Mouse (Mus musculus): ENCODE measurements around the gene Osbpl6. TPM values are rescaled to one million over a fixed set of nuclear protein-coding genes. Genes with fewer than 3 reads are reported as not detected.

Gene Osbpl6
- polyA plus RNA-seq, 1 experiment from 2014 or later = 17.8 TPM

GRCm38 (mm10) chr2:76513296-76513695, 107.0 kb downstream of the Osbpl6 start:
- no peaks in the 10 kb centered on the region for H3K9me3 ChIP-seq (ENCODE audit: low read length)
- no peak overlapping the region for H3K4me3 ChIP-seq (ENCODE audit: low read length)
- no peak overlapping the region for H3K9ac ChIP-seq (replicated peaks; ENCODE audit: low read length)
- no peaks in the 10 kb centered on the region for H3K4me1 ChIP-seq (ENCODE audit: insufficient read depth, low read length)
- WGBS = 57% methylated on average over 3 of the region's 3 CpGs
- no peak overlapping the region for H3K27ac ChIP-seq (ENCODE audit: low read length)
- H3K36me3 ChIP-seq (ENCODE audit: insufficient read depth, low read length) = no peaks in the 10 kb centered on the region
- ATAC-seq (ENCODE audit: low FRiP score, low TSS enrichment) = no peak
- H3K27me3 ChIP-seq (ENCODE audit: insufficient read depth, low read length) = no peaks in the 10 kb centered on the region
- no peak overlapping the region for H3K4me2 ChIP-seq (replicated peaks; ENCODE audit: low read depth, low read length)

GRCm38 (mm10) chr2:76517471-76517870, 111.2 kb downstream of the Osbpl6 start:
- Histone ChIP-seq H3K36me3 (ENCODE audit: insufficient read depth, low read length) (no peaks in the 10 kb centered on the region), H3K4me1 (ENCODE audit: insufficient read depth, low read length) (no peaks in the 10 kb centered on the region), H3K9ac (replicated peaks; ENCODE audit: low read length) (no peak overlapping the region), H3K9me3 (ENCODE audit: low read length) (no peaks in the 10 kb centered on the region), H3K27me3 (ENCODE audit: insufficient read depth, low read length) (no peaks in the 10 kb centered on the region), H3K4me2 (replicated peaks; ENCODE audit: low read depth, low read length) (no peak overlapping the region), H3K27ac (ENCODE audit: low read length) (no peak overlapping the region), H3K4me3 (ENCODE audit: low read length) (no peak overlapping the region)
- ATAC-seq (ENCODE audit: low FRiP score, low TSS enrichment) = no peak
- 87% methylated on average over 14 of the region's 14 CpGs for WGBS

DNA sequence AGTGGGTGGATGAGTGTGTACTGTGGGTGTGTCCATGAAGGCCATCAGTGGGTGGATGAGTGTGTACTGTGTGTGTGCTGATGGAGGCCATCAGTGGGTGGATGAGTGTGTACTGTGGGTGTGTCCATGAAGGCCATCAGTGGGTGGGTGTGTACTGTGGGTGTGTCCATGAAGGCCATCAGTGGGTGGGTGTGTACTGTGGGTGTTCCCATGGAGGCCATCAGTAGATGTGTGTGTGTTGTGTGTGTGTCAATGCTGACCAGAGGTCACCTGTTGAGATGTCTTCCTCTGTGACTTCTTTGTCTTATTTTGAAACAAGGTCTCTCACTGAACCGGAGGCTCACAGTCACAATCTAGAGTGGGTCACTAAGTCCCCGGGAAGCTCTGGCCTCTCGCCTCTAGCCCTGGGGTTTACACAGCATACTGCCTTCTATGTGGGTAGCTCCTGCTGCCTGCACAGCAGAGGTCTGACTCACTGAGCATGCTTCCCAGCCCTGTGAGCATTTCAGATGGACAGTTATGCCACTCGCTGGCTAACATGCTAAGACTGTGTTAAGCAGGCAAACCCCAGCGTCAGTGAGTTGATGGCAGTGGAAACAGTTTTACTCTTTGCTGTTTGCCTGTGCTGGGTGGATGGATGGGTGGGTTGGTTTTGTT, 112.2 kb downstream of the Osbpl6 start:
- Histone ChIP-seq H3K27ac (ENCODE audit: low read length) (no peak overlapping the region), H3K4me2 (replicated peaks; ENCODE audit: low read depth, low read length) (no peak overlapping the region), H3K4me1 (ENCODE audit: insufficient read depth, low read length) (no peaks in the 10 kb centered on the region), H3K9ac (replicated peaks; ENCODE audit: low read length) (no peak overlapping the region), H3K9me3 (ENCODE audit: low read length) (no peaks in the 10 kb centered on the region), H3K27me3 (ENCODE audit: insufficient read depth, low read length) (no peaks in the 10 kb centered on the region), H3K4me3 (ENCODE audit: low read length) (no peak overlapping the region), H3K36me3 (ENCODE audit: insufficient read depth, low read length) (no peaks in the 10 kb centered on the region)
- WGBS = 91% methylated on average over 5 of the region's 5 CpGs
- no peak for ATAC-seq (ENCODE audit: low FRiP score, low TSS enrichment)

GRCm38 (mm10) chr2:76521585-76521984, 115.3 kb downstream of the Osbpl6 start:
- Histone ChIP-seq H3K27ac (ENCODE audit: low read length) (no peak overlapping the region), H3K9me3 (ENCODE audit: low read length) (no peaks in the 10 kb centered on the region), H3K4me1 (ENCODE audit: insufficient read depth, low read length) (no peaks in the 10 kb centered on the region), H3K36me3 (ENCODE audit: insufficient read depth, low read length) (no peaks in the 10 kb centered on the region), H3K4me3 (ENCODE audit: low read length) (no peak overlapping the region), H3K9ac (replicated peaks; ENCODE audit: low read length) (no peak overlapping the region), H3K4me2 (replicated peaks; ENCODE audit: low read depth, low read length) (no peak overlapping the region), H3K27me3 (ENCODE audit: insufficient read depth, low read length) (no peaks in the 10 kb centered on the region)
- WGBS = 71% methylated on average over 6 of the region's 6 CpGs
- ATAC-seq (ENCODE audit: low FRiP score, low TSS enrichment) = no peak

- H3K4me1 ChIP-seq (ENCODE audit: insufficient read depth, low read length) = no peaks in the 10 kb centered on the region
These were observed 118.1 kb downstream of the Osbpl6 start for GRCm38 (mm10) chr2:76524451-76524850.

GRCm38 (mm10) chr2:76525645-76526044, 119.3 kb downstream of the Osbpl6 start:
- H3K36me3 ChIP-seq (ENCODE audit: insufficient read depth, low read length) = no peaks in the 10 kb centered on the region
- 62% methylated on average over 3 of the region's 3 CpGs for whole genome bisulfite sequencing
- H3K4me1 ChIP-seq (ENCODE audit: insufficient read depth, low read length) = no peaks in the 10 kb centered on the region
- H3K9me3 ChIP-seq (ENCODE audit: low read length) = no peaks in the 10 kb centered on the region
- no peak overlapping the region for H3K4me3 ChIP-seq (ENCODE audit: low read length)
- H3K9ac ChIP-seq (replicated peaks; ENCODE audit: low read length) = no peak overlapping the region
- H3K27ac ChIP-seq (ENCODE audit: low read length) = no peak overlapping the region
- no peak overlapping the region for H3K4me2 ChIP-seq (replicated peaks; ENCODE audit: low read depth, low read length)
- no peak for ATAC-seq (ENCODE audit: low FRiP score, low TSS enrichment)
- no peaks in the 10 kb centered on the region for H3K27me3 ChIP-seq (ENCODE audit: insufficient read depth, low read length)

More at GRCm38 (mm10) chr2:76524451-76524850, 118.1 kb downstream of the Osbpl6 start:
- Histone ChIP-seq H3K4me2 (replicated peaks; ENCODE audit: low read depth, low read length) (no peak overlapping the region), H3K9me3 (ENCODE audit: low read length) (no peaks in the 10 kb centered on the region), H3K4me3 (ENCODE audit: low read length) (no peak overlapping the region), H3K36me3 (ENCODE audit: insufficient read depth, low read length) (no peaks in the 10 kb centered on the region), H3K9ac (replicated peaks; ENCODE audit: low read length) (no peak overlapping the region), H3K27me3 (ENCODE audit: insufficient read depth, low read length) (no peaks in the 10 kb centered on the region), H3K27ac (ENCODE audit: low read length) (no peak overlapping the region)
- 46% methylated on average over 5 of the region's 5 CpGs for WGBS
- ATAC-seq (ENCODE audit: low FRiP score, low TSS enrichment) = no peak

DNA sequence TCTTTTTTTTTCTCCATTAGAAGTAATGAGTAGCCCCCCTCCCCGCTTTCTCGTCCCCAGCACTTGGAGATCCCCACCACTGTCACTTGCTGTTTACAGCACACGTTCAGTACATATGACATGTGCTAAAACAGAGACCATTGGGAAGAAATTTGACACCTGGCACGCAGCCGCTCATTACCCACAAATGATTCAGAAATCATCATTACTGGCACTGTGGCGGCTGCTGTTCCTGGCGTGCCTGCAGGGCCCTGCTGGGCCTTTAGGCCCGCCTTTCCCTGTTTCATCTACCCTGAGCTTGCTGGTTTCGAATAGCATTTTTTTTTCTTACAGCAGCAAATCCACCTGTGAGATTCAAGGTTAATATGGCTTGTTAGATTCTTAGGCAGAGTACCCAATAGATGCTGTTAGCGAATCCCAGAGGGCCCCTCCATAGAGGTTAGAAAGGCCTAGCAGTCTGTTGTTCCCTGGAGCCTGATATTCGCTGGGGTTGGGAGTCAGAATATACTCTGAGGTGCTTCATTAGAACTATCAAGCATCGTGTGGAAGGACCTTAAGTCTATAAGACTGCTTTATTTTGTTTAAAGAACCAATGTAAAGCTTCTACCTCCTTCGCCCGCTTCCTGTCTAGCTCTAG, 126.3 kb downstream of the Osbpl6 start:
- H3K9me3 ChIP-seq (ENCODE audit: low read length) = no peaks in the 10 kb centered on the region
- H3K4me3 ChIP-seq (ENCODE audit: low read length) = no peak overlapping the region
- ATAC-seq (ENCODE audit: low FRiP score, low TSS enrichment) = no peak
- H3K9ac ChIP-seq (replicated peaks; ENCODE audit: low read length) = no peak overlapping the region
- H3K4me1 ChIP-seq (ENCODE audit: insufficient read depth, low read length) = 0 out of 2 replicates have a peak, but pooled peaks cover 4% of the 10 kb centered on the region
- WGBS = 70% methylated on average over 14 of the region's 14 CpGs
- no peak overlapping the region for H3K4me2 ChIP-seq (replicated peaks; ENCODE audit: low read depth, low read length)
- H3K27ac ChIP-seq (ENCODE audit: low read length) = no peak overlapping the region
- no peaks in the 10 kb centered on the region for H3K36me3 ChIP-seq (ENCODE audit: insufficient read depth, low read length)
- no peaks in the 10 kb centered on the region for H3K27me3 ChIP-seq (ENCODE audit: insufficient read depth, low read length)

GRCm38 (mm10) chr2:76534932-76535331, 128.6 kb downstream of the Osbpl6 start:
- no peak overlapping the region for H3K27ac ChIP-seq (ENCODE audit: low read length)
- H3K4me3 ChIP-seq (ENCODE audit: low read length) = no peak overlapping the region
- no peaks in the 10 kb centered on the region for H3K9me3 ChIP-seq (ENCODE audit: low read length)
- H3K9ac ChIP-seq (replicated peaks; ENCODE audit: low read length) = no peak overlapping the region
- no peak for ATAC-seq (ENCODE audit: low FRiP score, low TSS enrichment)
- H3K36me3 ChIP-seq (ENCODE audit: insufficient read depth, low read length) = no peaks in the 10 kb centered on the region
- H3K4me2 ChIP-seq (replicated peaks; ENCODE audit: low read depth, low read length) = no peak overlapping the region
- no peaks in the 10 kb centered on the region for H3K27me3 ChIP-seq (ENCODE audit: insufficient read depth, low read length)
- peaks cover 10% of the 10 kb centered on the region; the same call in 1 of the 2 replicates for H3K4me1 ChIP-seq (ENCODE audit: insufficient read depth, low read length)
- 90% methylated on average over 7 of the region's 7 CpGs for WGBS

- ATAC-seq (ENCODE audit: low FRiP score, low TSS enrichment) = no peak
- H3K27ac ChIP-seq (ENCODE audit: low read length) = no peak overlapping the region
- H3K36me3 ChIP-seq (ENCODE audit: insufficient read depth, low read length) = no peaks in the 10 kb centered on the region
- WGBS = 92% methylated on average over 9 of the region's 9 CpGs
- no peak overlapping the region for H3K9ac ChIP-seq (replicated peaks; ENCODE audit: low read length)
- H3K9me3 ChIP-seq (ENCODE audit: low read length) = no peaks in the 10 kb centered on the region
- H3K4me1 ChIP-seq (ENCODE audit: insufficient read depth, low read length) = peaks cover 11% of the 10 kb centered on the region; the same call in 1 of the 2 replicates
- no peak overlapping the region for H3K4me2 ChIP-seq (replicated peaks; ENCODE audit: low read depth, low read length)
- H3K4me3 ChIP-seq (ENCODE audit: low read length) = no peak overlapping the region
- H3K27me3 ChIP-seq (ENCODE audit: insufficient read depth, low read length) = no peaks in the 10 kb centered on the region
These were observed 135.6 kb downstream of the Osbpl6 start for GRCm38 (mm10) chr2:76541900-76542299.

DNA sequence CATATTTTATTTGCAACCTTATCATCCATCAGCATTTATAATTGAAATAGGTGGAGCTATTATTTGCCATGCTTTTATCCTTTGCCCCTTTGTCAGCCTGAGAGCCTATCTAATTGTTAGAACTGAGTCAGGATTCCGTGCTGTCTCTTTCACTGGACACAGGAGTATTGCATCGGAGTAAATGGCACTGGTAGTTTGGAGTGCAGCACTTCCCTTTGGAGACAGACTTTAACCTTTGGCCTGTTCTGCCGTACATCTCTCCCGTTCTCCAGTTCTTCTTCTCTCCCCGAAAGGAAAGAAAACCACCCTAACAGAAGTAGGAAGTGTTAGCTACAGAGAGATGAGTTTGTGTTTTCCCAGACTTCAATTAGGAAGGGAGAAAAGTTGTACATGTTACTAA, 136.6 kb downstream of the Osbpl6 start:
- Histone ChIP-seq H3K27ac (ENCODE audit: low read length) (no peak overlapping the region), H3K36me3 (ENCODE audit: insufficient read depth, low read length) (no peaks in the 10 kb centered on the region), H3K4me3 (ENCODE audit: low read length) (no peak overlapping the region), H3K4me1 (ENCODE audit: insufficient read depth, low read length) (peaks cover 11% of the 10 kb centered on the region; the same call in 1 of the 2 replicates), H3K9ac (replicated peaks; ENCODE audit: low read length) (no peak overlapping the region), H3K4me2 (replicated peaks; ENCODE audit: low read depth, low read length) (no peak overlapping the region), H3K9me3 (ENCODE audit: low read length) (no peaks in the 10 kb centered on the region), H3K27me3 (ENCODE audit: insufficient read depth, low read length) (no peaks in the 10 kb centered on the region)
- 41% methylated on average over 5 of the region's 5 CpGs for WGBS
- ATAC-seq (ENCODE audit: low FRiP score, low TSS enrichment) = no peak

Data from kidney, embryonic 16.5 days (tissue).